Comparison of ENCODE assay signal across 13 mouse cellular contexts in genomic region chr7:135659314-135659935, GRCm38 (mm10). TPM values are rescaled to one million over a fixed set of nuclear protein-coding genes. Genes with fewer than 3 reads are reported as not detected.
A peak's percentile ranks its signal among the peaks of the same experiment; 100 is the strongest.
DNase-seq lines count a peak whose midpoint lies in the region; ATAC-seq and TF ChIP-seq lines count a peak whose summit lies in the region.
"Had no signal": no experiment of that assay in that cellular context is flagged by ENCODE, and none has a peak within 500 bp of the region (broad histone marks: within the 10 kb centered on the region; RNA-seq: fewer than 3 reads in every experiment).

No protein-coding gene starts in this region.

- peak overlapping the region; percentile 13; the same call in 1 of the 2 replicates for H3K27ac ChIP-seq in bone marrow, adult 2 months (ENCODE audit: control insufficient read depth, insufficient read depth, low read depth, low read length, poor library complexity)
- H3K27ac ChIP-seq: hindbrain, embryonic 12.5 days had no signal

- DNase-seq in lung, postnatal 25 days (ENCODE audit: low spot score): peak; percentile 18
- no peak for DNase-seq in lung, postnatal 14 days
- peak; percentile 48 for DNase-seq in CD4-positive helper T cell, adult 2 months (ENCODE audit: low read depth, low spot score)
- DNase-seq in embryo, embryonic 11 days: no peak
- no peak for DNase-seq in cerebellum, postnatal 4 days (ENCODE audit: low spot score in 2 of 2)
- DNase-seq: cerebellum, adult 11 months; gastrocnemius, postnatal 25 days had no signal

- peak; percentile 13; the same call in 1 of the 2 replicates for TF ChIP-seq POLR2A in bone marrow, adult 2 months (IDR thresholded peaks at IDR 0.05; ENCODE audit: borderline replicate concordance, control insufficient read depth, low read depth, low read length)

- H3K27me3 ChIP-seq in megakaryocyte, embryonic 14.5 days (replicated peaks): no peaks in the 10 kb centered on the region
- H3K27me3 ChIP-seq: heart, embryonic 12.5 days; hindbrain, embryonic 12.5 days had no signal

- TF ChIP-seq CTCF in bone marrow, adult 2 months (IDR thresholded peaks at IDR 0.05; ENCODE audit: control insufficient read depth, insufficient read depth, low read length): peak; percentile 21; the same call in 1 of the 2 replicates

- 35% methylated on average over 5 of the region's 5 CpGs for WGBS in bone marrow, adult 2 months

- no peak overlapping the region for H3K4me3 ChIP-seq in bone marrow, adult 2 months (replicated peaks; ENCODE audit: control insufficient read depth, low read depth, low read length)
- peak overlapping the region; percentile 44 for H3K4me3 ChIP-seq in megakaryocyte, embryonic 14.5 days (replicated peaks)
- H3K4me3 ChIP-seq: heart, embryonic 12.5 days; hindbrain, embryonic 12.5 days had no signal

- ATAC-seq in erythroblast, adult 5-6 weeks (replicated peaks; ENCODE audit: low FRiP score, poor library complexity, severe bottlenecking): no peak
- ATAC-seq: intestine, embryonic 16.5 days had no signal

- peaks cover 13% of the 10 kb centered on the region for H3K4me1 ChIP-seq in bone marrow, adult 2 months (ENCODE audit: control insufficient read depth, insufficient read depth, low read length)
- H3K4me1 ChIP-seq in megakaryocyte, embryonic 14.5 days: peaks cover 59% of the 10 kb centered on the region
- H3K4me1 ChIP-seq: hindbrain, embryonic 12.5 days had no signal

- H3K9me3 ChIP-seq in megakaryocyte, embryonic 14.5 days: no peaks in the 10 kb centered on the region
- H3K9me3 ChIP-seq: heart, embryonic 12.5 days; hindbrain, embryonic 12.5 days had no signal

- peaks cover 100% of the 10 kb centered on the region for H3K36me3 ChIP-seq in megakaryocyte, embryonic 14.5 days (replicated peaks; ENCODE audit: low read length)
- H3K36me3 ChIP-seq: hindbrain, embryonic 12.5 days had no signal

RNA-seq across cellular contexts. Expression of gene Mki67, which starts 56.7 kb away (rescaled TPM):
- 203 and 249 TPM in 2 replicates for polyA plus RNA-seq in bone marrow, adult 2 months (2011; ENCODE audit: insufficient read depth, insufficient read length, low replicate concordance, missing spikeins)
- 2.3 and 2.9 TPM in 2 replicates for polyA plus RNA-seq in megakaryocyte, embryonic 14.5 days (2012; ENCODE audit: insufficient read depth, low replicate concordance)
- total RNA-seq in erythroblast, adult 5-6 weeks (2015; ENCODE audit: low replicate concordance): 808 and 979 TPM in 2 replicates
- 1,323 and 1,353 TPM in 2 replicates for total RNA-seq in erythroblast, adult 5-6 weeks (2017; ENCODE audit: low replicate concordance)

Comparison
In these comparisons a context has a peak if more than half of its experiments do, and no peak if none do; other contexts are left out.
1. DNase-seq: peak in lung, postnatal 25 days (single experiment) and CD4-positive helper T cell, adult 2 months (single experiment); none in lung, postnatal 14 days (single experiment), embryo, embryonic 11 days (single experiment) and cerebellum, postnatal 4 days (0 of 2).
2. RNA of gene Mki67, which starts 56.7 kb away (polyA plus RNA-seq): 203 to 249 TPM in bone marrow, adult 2 months; 2.3 to 2.9 TPM in megakaryocyte, embryonic 14.5 days; every median in the first group is over 10 times any median in the second.